Mouse (Mus musculus) forebrain, embryonic 11.5 days (tissue): Measurements from ENCODE around the gene Rnd3. TPM values are rescaled to one million over a fixed set of nuclear protein-coding genes. Genes with fewer than 3 reads are reported as not detected.

Experiments
- ATAC-seq: fragments of 200-750 bp; cut with Nextera tagmentation; replicated peaks from 2 replicates; pipeline ENCODE4 v1.8.0; 2017; ENCODE audit warnings: moderate TSS enrichment; ENCODE audit not compliant: low FRiP score
- DNase-seq: peaks from one replicate; pipeline ENCODE4 v3.0.0-alpha.2; 2017; ENCODE audit warnings: low spot score
- H3K27ac ChIP-seq: fragments of 300-500 bp; sonication (generic); 2 replicates; pipeline ENCODE4 v1.5.1; 2014; ENCODE audit warnings: low read depth, low read length
- H3K27me3 ChIP-seq: fragments of 300-500 bp; sonication (generic); 2 replicates; pipeline ENCODE4 v1.6.1; 2014; ENCODE audit warnings: mild to moderate bottlenecking, low read length, mixed read lengths; ENCODE audit not compliant: control insufficient read depth, insufficient read depth
- H3K36me3 ChIP-seq: fragments of 300-500 bp; sonication (generic); 2 replicates; pipeline ENCODE4 v1.6.1; 2014; ENCODE audit warnings: mild to moderate bottlenecking, low read length, moderate library complexity, mixed read lengths; ENCODE audit not compliant: control insufficient read depth, insufficient read depth
- H3K4me1 ChIP-seq: fragments of 300-500 bp; sonication (generic); replicated peaks from 2 replicates; pipeline ENCODE4 v1.6.1; 2014; ENCODE audit warnings: low read length, mixed read lengths; ENCODE audit not compliant: control insufficient read depth, insufficient read depth
- H3K4me2 ChIP-seq: fragments of 300-500 bp; sonication (generic); 2 replicates; pipeline ENCODE4 v1.6.1; 2014; ENCODE audit warnings: low read depth, mild to moderate bottlenecking, low read length, moderate library complexity, mixed read lengths; ENCODE audit not compliant: severe bottlenecking
- H3K4me3 ChIP-seq: fragments of 300-500 bp; sonication (generic); 2 replicates; pipeline ENCODE4 v1.5.1; 2014; ENCODE audit warnings: low read depth, low read length
- H3K9ac ChIP-seq: fragments of 300-500 bp; sonication (generic); 2 replicates; pipeline ENCODE4 v1.6.1; 2014; ENCODE audit warnings: low read length
- H3K9me3 ChIP-seq: fragments of 300-500 bp; sonication (generic); 2 replicates; pipeline ENCODE4 v1.6.1; 2016; ENCODE audit warnings: low read length, mixed read lengths; ENCODE audit not compliant: control insufficient read depth
- WGBS: fragments of 180-500 bp; shearing (Covaris S2); extraction: QIAGEN DNeasy Blood & Tissue Kit; methylation state at CpG from one replicate; pipeline ENCODE4 v1.1.7; 2014; 5-methylcytosine and 5-hydroxymethylcytosine counted together
- polyA plus RNA-seq: library from polyadenylated mRNA; unstranded; fragments of >200 nt; fragmentation: Nextera tagmentation; extraction: Ambion mirVana; gene quantifications from 2 replicates; pipeline ENCODE4 v1.2.1, GENCODE M21; 2014

The Rnd3 gene
- polyA plus RNA-seq, 1 experiment from 2014 or later = 163 TPM

DNA sequence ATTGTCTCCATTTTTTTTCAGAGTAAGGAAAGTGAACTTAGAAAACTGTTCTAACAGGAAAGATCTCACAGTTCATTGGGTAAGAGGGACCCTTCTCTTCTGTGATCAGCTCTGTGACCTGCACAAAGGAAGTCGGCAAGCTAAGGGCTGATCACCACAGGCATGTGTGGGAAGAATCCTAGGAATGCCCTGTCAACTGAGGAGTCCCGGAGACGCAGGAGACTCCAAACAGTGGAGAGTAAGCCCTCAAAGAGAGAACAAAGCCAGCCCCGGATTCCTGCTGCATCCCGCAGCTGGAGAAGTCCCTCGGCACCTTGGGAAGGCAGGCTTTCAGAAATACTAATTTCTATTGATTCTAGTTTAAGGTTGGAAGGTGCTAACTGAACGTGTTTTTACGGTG lies 8.4 kb downstream of the Rnd3 start:
- under 1% methylated on average over 8 of the region's 8 CpGs for WGBS
- Histone ChIP-seq H3K9me3 (no peaks in the 10 kb centered on the region), H3K27me3 (no peaks in the 10 kb centered on the region), H3K4me3 (peak overlapping the region; percentile 24), H3K27ac (peak overlapping the region; percentile 68), H3K4me2 (peak overlapping the region; percentile 53), H3K9ac (peak overlapping the region; percentile 49), H3K4me1 (peaks cover 29% of the 10 kb centered on the region), H3K36me3 (peaks cover 7% of the 10 kb centered on the region; the same call in 1 of the 2 replicates)
- peak; percentile 84 for ATAC-seq
- peak; percentile 78 for DNase-seq

DNA sequence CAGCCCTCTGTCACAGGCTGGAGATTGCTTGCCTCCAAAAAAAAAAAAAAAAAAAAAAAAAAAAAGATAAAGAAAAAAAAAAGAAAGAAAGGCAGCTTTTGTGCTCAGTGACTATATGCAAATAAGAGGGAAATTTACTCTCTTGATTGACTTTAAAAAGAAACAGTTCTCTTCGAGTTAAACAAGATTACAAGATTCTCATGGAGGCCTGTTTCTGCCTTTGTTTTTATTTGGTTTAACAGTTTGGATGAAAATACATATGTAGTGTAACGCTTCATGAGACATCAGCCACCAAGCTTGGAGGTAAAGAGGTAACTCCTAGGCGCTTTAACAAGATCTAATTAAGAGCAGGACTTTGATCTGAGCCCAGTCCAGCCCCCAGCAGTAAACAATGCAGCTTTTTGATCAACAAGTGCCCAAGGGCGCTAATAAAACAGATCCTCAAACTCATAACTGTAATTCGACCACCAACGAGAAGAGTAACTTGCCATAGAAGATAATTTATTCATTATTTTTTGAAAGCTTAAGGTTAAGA lies 8.9 kb downstream of the Rnd3 start:
- WGBS = under 1% methylated on average over 6 of the region's 6 CpGs
- Histone ChIP-seq H3K36me3 (peaks cover 7% of the 10 kb centered on the region; the same call in 1 of the 2 replicates), H3K27me3 (no peaks in the 10 kb centered on the region), H3K9ac (peak overlapping the region; percentile 29), H3K27ac (peak overlapping the region; percentile 68), H3K9me3 (no peaks in the 10 kb centered on the region), H3K4me1 (peaks cover 29% of the 10 kb centered on the region), H3K4me2 (peak overlapping the region; percentile 53), H3K4me3 (peak overlapping the region; percentile 24; the same call in 1 of the 2 replicates)
- ATAC-seq = peak; percentile 60
- no peak for DNase-seq

DNA sequence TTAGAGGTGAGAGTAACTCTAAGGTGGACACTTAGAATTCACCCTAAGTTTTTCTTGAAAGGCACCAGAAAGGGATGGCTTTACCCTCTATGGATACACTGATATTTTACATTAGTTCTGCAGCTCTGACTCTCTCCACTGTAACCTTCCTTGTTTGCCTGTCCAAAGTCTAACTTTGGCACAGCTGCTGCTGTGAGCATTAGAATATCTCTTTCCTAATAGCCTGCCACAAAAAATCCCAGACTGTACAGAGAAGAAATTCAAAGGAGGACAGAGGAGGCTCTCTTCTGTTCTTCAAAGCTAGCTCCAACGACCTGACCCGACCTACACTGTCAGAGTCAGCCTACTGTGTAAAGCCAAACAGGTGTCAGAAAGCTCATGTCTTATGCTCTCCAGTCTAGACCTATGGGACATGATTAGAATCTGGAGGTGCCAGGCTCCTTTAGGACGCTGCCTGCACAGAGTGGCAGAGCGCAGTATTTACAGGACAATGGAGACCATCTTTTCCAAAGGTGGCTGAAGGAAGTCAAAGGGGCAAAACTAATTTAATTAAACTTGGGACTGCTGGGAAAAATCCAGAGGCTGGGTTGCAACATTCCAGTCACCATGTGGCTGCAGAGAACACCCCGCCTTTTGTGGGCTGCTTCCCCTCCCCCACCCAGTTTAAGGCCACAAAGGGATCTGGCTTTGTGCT lies 9.5 kb downstream of the Rnd3 start:
- Histone ChIP-seq H3K4me3 (no peak overlapping the region), H3K9ac (peak overlapping the region; percentile 43; the same call in 1 of the 2 replicates), H3K36me3 (peaks cover 7% of the 10 kb centered on the region), H3K27ac (peak overlapping the region; percentile 68), H3K4me1 (peaks cover 28% of the 10 kb centered on the region), H3K9me3 (no peaks in the 10 kb centered on the region), H3K27me3 (no peaks in the 10 kb centered on the region), H3K4me2 (peak overlapping the region; percentile 27; the same call in 1 of the 2 replicates)
- DNase-seq = peak; percentile 84
- WGBS = under 1% methylated on average over 5 of the region's 5 CpGs
- ATAC-seq = peak; percentile 80

DNA sequence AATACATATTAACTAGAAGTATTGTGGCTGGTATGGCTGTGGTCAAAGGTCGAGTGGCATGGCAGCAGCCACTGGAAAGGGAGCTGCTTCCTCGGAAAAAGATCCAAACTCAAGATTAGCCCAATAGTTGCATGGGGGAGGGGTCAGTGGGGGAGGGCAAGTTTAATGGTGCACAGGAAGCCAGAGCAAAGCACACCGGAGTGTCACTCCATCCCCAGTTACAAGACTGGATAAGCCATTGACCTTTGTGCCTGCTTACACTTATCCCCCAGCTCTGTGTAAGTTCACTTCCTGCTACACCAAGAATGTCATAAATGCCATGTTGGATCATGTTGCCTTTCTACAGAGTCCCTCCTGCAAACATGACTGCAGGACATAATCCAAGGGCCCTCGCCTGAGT lies 11.2 kb downstream of the Rnd3 start:
- WGBS = 51% methylated on average over 4 of the region's 4 CpGs
- H3K9ac ChIP-seq = no peak overlapping the region
- H3K36me3 ChIP-seq = peaks cover 18% of the 10 kb centered on the region
- ATAC-seq (no peak), DNase-seq (no peak)
- peaks cover 23% of the 10 kb centered on the region for H3K4me1 ChIP-seq
- H3K27ac ChIP-seq = no peak overlapping the region
- no peaks in the 10 kb centered on the region for H3K27me3 ChIP-seq
- H3K4me3 ChIP-seq = no peak overlapping the region
- no peaks in the 10 kb centered on the region for H3K9me3 ChIP-seq
- no peak overlapping the region for H3K4me2 ChIP-seq

DNA sequence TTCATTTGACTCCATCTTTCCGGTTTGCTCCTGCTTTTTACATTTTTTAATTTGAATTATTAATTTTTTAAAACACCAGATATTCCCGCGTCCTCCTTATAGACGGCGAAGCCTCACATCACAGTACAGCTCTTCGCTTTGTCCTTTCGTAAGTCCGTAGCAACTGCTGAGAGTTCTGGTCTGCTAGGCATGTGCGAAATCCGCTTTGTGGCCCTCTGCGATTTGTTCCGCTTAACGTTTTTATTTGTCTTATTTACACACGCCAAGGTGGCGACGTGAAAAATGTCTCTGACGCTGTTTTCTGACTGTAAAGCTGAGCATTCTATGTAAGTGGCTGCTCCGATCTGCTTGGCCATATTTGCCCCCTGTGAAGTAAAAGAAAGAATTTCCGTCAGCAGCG lies 16.7 kb downstream of the Rnd3 start:
- H3K4me1 ChIP-seq = no peaks in the 10 kb centered on the region
- no peaks in the 10 kb centered on the region for H3K27me3 ChIP-seq
- DNase-seq = no peak
- H3K4me3 ChIP-seq = no peak overlapping the region
- H3K27ac ChIP-seq = no peak overlapping the region
- no peak overlapping the region for H3K9ac ChIP-seq
- ATAC-seq = no peak
- WGBS = 94% methylated on average over 20 of the region's 20 CpGs
- H3K36me3 ChIP-seq = peaks cover 29% of the 10 kb centered on the region
- no peaks in the 10 kb centered on the region for H3K9me3 ChIP-seq
- no peak overlapping the region for H3K4me2 ChIP-seq

DNA sequence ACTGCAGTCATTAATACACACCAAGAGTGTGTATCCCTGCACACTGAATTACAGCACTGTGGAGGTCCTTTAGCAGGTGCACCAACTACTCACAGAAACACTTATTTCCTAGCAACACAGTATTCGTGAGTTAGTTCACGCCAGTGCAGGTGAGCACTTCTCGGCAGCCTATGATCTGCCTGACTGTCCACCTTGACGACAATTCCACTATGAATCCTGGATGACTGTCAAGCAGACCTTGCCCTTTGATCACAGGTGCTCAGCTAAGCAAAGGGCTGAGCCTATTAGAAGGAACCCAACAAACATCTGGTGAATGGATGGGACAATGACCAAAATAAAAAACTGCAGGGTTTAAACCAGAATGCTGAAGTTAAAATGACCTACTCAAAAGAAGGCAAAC lies 20.8 kb downstream of the Rnd3 start:
- H3K9me3 ChIP-seq = no peaks in the 10 kb centered on the region
- H3K27ac ChIP-seq = no peak overlapping the region
- DNase-seq (no peak), ATAC-seq (0 out of 2 replicates have a peak, but pooled peaks have one; percentile 27)
- peaks cover 15% of the 10 kb centered on the region for H3K36me3 ChIP-seq
- no peaks in the 10 kb centered on the region for H3K4me1 ChIP-seq
- no peak overlapping the region for H3K9ac ChIP-seq
- H3K27me3 ChIP-seq = no peaks in the 10 kb centered on the region
- H3K4me3 ChIP-seq = no peak overlapping the region
- no peak overlapping the region for H3K4me2 ChIP-seq
- WGBS = 77% methylated on average over 4 of the region's 4 CpGs

DNA sequence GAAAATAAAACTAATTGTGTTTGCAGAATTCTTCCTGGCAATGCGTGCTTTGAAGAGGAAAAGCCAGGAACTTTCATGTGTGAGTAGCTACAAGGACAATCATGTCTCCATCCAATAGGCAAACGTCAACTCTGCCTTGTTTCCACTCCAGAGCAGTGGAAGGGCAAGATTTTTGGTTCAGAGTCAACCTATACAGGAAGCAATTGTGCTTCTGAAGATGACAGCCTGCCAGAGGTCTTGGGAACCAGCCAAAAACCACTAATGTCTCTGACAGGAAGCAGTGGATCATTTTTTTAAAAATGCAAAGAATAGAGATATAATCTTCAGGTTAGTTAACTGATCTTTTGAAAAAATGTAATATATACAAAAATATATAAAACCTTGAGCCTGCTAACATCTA lies 38.6 kb downstream of the Rnd3 start:
- Histone ChIP-seq H3K4me3 (no peak overlapping the region), H3K9ac (no peak overlapping the region), H3K4me2 (no peak overlapping the region), H3K27me3 (no peaks in the 10 kb centered on the region), H3K4me1 (no peaks in the 10 kb centered on the region), H3K36me3 (no peaks in the 10 kb centered on the region), H3K9me3 (no peaks in the 10 kb centered on the region), H3K27ac (no peak overlapping the region)
- 77% methylated on average over 2 of the region's 2 CpGs for WGBS
- DNase-seq (no peak), ATAC-seq (no peak)

DNA sequence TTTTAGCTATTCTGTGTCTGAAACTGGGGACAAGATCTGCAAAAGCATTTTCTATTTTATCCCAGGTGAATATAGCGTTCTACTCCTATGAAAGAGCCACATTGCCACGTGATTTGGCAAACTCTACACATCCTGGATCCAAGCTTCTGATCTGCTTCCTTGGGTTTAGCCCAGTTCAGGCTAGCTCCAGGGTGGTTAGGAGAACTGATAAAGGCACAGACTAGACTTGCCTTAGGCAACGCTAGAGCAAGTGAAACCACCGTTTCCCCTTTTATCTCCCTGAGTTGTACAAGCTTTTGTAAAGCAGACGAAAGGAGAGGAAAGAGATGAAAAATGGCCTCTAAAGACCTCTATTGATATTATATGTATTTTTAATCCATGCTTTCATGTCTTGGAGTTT lies 40.3 kb downstream of the Rnd3 start:
- Histone ChIP-seq H3K9me3 (no peaks in the 10 kb centered on the region), H3K4me1 (no peaks in the 10 kb centered on the region), H3K4me2 (no peak overlapping the region), H3K27ac (no peak overlapping the region), H3K27me3 (no peaks in the 10 kb centered on the region), H3K36me3 (no peaks in the 10 kb centered on the region), H3K9ac (no peak overlapping the region), H3K4me3 (no peak overlapping the region)
- 73% methylated on average over 5 of the region's 5 CpGs for WGBS
- no peak for DNase-seq
- no peak for ATAC-seq

DNA sequence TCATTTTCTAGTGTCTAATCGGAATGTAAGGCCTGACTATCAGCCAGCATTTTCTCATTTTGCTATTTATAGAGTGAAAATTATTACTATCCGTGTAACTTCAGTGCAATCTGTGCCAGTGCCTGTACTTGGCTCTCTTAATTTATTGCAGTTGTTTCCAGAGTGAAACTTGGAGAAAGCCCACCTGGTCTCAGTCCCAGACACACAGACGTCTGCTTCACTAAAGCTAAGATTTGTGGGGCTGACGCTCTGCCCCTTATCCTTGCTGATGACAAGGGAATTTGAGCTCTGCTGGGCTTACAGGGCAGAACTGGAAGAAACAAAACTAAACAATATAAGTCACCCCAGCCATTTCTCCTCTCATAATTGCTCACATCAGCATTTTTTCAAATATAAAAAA lies 47.7 kb downstream of the Rnd3 start:
- Histone ChIP-seq H3K36me3 (no peaks in the 10 kb centered on the region), H3K9ac (no peak overlapping the region), H3K4me1 (no peaks in the 10 kb centered on the region), H3K9me3 (no peaks in the 10 kb centered on the region), H3K4me3 (no peak overlapping the region), H3K4me2 (no peak overlapping the region), H3K27ac (no peak overlapping the region), H3K27me3 (no peaks in the 10 kb centered on the region)
- DNase-seq (no peak), ATAC-seq (no peak)
- WGBS = 76% methylated on average over 4 of the region's 4 CpGs
